Comparison of ENCODE assay signal across 9 mouse cellular contexts in genomic region chr2:174675642-174676041, GRCm38 (mm10). TPM values are rescaled to one million over a fixed set of nuclear protein-coding genes. Genes with fewer than 3 reads are reported as not detected.
DNase-seq lines count a peak whose midpoint lies in the region; TF ChIP-seq lines count a peak whose summit lies in the region.
"Had no signal": no experiment of that assay in that cellular context is flagged by ENCODE, and none has a peak within 500 bp of the region (broad histone marks: within the 10 kb centered on the region; RNA-seq: fewer than 3 reads in every experiment).

No protein-coding gene starts in this region.

- no peaks in the 10 kb centered on the region for H3K36me3 ChIP-seq in myocyte (ENCODE audit: control insufficient read depth, insufficient read depth)
- peaks cover 14% of the 10 kb centered on the region for H3K36me3 ChIP-seq in splenic B cell, adult 2 months (ENCODE audit: control insufficient read depth, insufficient read depth, low read length, poor library complexity, severe bottlenecking)
- H3K36me3 ChIP-seq: heart, embryonic 15.5 days had no signal

- no peaks in the 10 kb centered on the region for H3K27me3 ChIP-seq in myocyte (ENCODE audit: control insufficient read depth, insufficient read depth, insufficient read length)
- H3K27me3 ChIP-seq in splenic B cell, adult 2 months (ENCODE audit: control insufficient read depth, insufficient read depth, low read length, poor library complexity, severe bottlenecking): no peaks in the 10 kb centered on the region

- no peak overlapping the region for H3ac ChIP-seq in myocyte (ENCODE audit: control insufficient read depth, insufficient read length)

- peak overlapping the region; percentile 90 for H3K4me2 ChIP-seq in myocyte (ENCODE audit: low read depth)
- H3K4me2 ChIP-seq: heart, embryonic 15.5 days had no signal

- no peak for TF ChIP-seq POLR2A in myocyte (IDR thresholded peaks at IDR 0.05; ENCODE audit: insufficient read length, low read depth)

- no peak overlapping the region for H3K4me3 ChIP-seq in myocyte
- H3K4me3 ChIP-seq: heart, embryonic 15.5 days had no signal

- peak; percentile 37 to 46 for DNase-seq in urinary bladder, adult 18-20 months (ENCODE audit: low spot score in 2 of 2)
- DNase-seq in urinary bladder, postnatal 10 days (ENCODE audit: low spot score): no peak
- peak; percentile 33 for DNase-seq in cerebellum, adult 11-12 months
- peak; percentile 30 to 72 for DNase-seq in frontal cortex, postnatal 10 days (ENCODE audit: low spot score in 2 of 2)
- DNase-seq in induced T-regulatory cell, adult 2 months (ENCODE audit: low read depth): peak; percentile 89
- peak; percentile 68 to 71 for DNase-seq in left cerebral cortex, postnatal 25 days (ENCODE audit: low spot score in 2 of 2)
- DNase-seq in splenic B cell, adult 2 months (ENCODE audit: low read depth, low spot score): peak; percentile 87

- H3K79me2 ChIP-seq in myocyte (ENCODE audit: control insufficient read depth, insufficient read depth): no peaks in the 10 kb centered on the region

- intact Hi-C loops in left cerebral cortex, postnatal 25 days (cut with DNase I): loop anchor here (2.0 kb wide), 2 partner anchors 183 to 225 kb away; no protein-coding TSS in a partner anchor

TF ChIP-seq in myocyte, 11 proteins besides CTCF, POLR2A, EP300 and RAD21:
- TF ChIP-seq TCF12 (IDR thresholded peaks at IDR 0.05; ENCODE audit: insufficient read depth, poor library complexity, severe bottlenecking) (no peak), REST (IDR thresholded peaks at IDR 0.05; ENCODE audit: insufficient read depth, insufficient read length) (no peak), TCF3 (IDR thresholded peaks at IDR 0.05; ENCODE audit: insufficient read length, low read depth) (no peak), MAX (IDR thresholded peaks at IDR 0.05; ENCODE audit: low read depth) (no peak), SRF (IDR thresholded peaks at IDR 0.05; ENCODE audit: control insufficient read depth, insufficient read length, low read depth) (no peak), USF1 (IDR thresholded peaks at IDR 0.05; ENCODE audit: low read depth) (no peak), CEBPB (IDR thresholded peaks at IDR 0.05; ENCODE audit: insufficient read depth, poor library complexity, severe bottlenecking) (no peak), POLR2AphosphoS2 (IDR thresholded peaks at IDR 0.05; ENCODE audit: insufficient read length, low read depth) (no peak), MYOG (IDR thresholded peaks at IDR 0.05; ENCODE audit: control insufficient read depth in 1 of 3, insufficient read depth in 1 of 3, insufficient read length in 2 of 3, low read depth in 2 of 3) (no peak), E2F4 (IDR thresholded peaks at IDR 0.05; ENCODE audit: insufficient read depth) (no peak), MYOD1 (IDR thresholded peaks at IDR 0.05; ENCODE audit: control insufficient read depth in 1 of 3, insufficient read length in 2 of 3, low read depth in 2 of 3) (no peak)

RNA-seq across cellular contexts. Expression of gene Zfp831, which starts 32.3 kb away (rescaled TPM):
- 10 to 100 TPM; 16.8 to 18.3 TPM for total RNA-seq in left cerebral cortex, postnatal 25 days (2021)
- polyA plus RNA-seq in myocyte (2012; fragmentation: generic; extraction: Trizol): not detected
